Mouse (Mus musculus) mouse trophoblast stem cell (cell line): ENCODE measurements around the gene Cntfr.

Experiments
- in situ Hi-C, 2 experiments: fragments of 300-500 bp; cut with MseI, MboI; formaldehyde crosslinking; loops; 2 replicates in 1 of 2; 3 replicates in 1 of 2; pipeline ENCODE4 v1.15.1; 2025

Gene Cntfr

GRCm38 (mm10) chr4:41681176-41681575 lies 15.7 kb downstream of the Cntfr start:
- in situ Hi-C loops: no loop called here

GRCm38 (mm10) chr4:41679291-41679690 lies 17.6 kb downstream of the Cntfr start:
- in situ Hi-C loops: no loop called here

- in situ Hi-C loops: no loop called here
Measured at GRCm38 (mm10) chr4:41678863-41679262, 18.0 kb downstream of the Cntfr start.

- in situ Hi-C loops: no loop called here
Measured at GRCm38 (mm10) chr4:41677006-41677629, 19.8 kb downstream of the Cntfr start.

- in situ Hi-C loops: no loop called here
Measured at GRCm38 (mm10) chr4:41676248-41677005, 20.5 kb downstream of the Cntfr start.

- in situ Hi-C loops: no loop called here
Measured at GRCm38 (mm10) chr4:41673186-41673585, 23.7 kb downstream of the Cntfr start.

- in situ Hi-C loops: no loop called here
Measured at GRCm38 (mm10) chr4:41672522-41672963, 24.3 kb downstream of the Cntfr start.

- in situ Hi-C loops: no loop called here
Measured at GRCm38 (mm10) chr4:41671963-41672480, 24.9 kb downstream of the Cntfr start.

- in situ Hi-C loops: no loop called here
Measured at GRCm38 (mm10) chr4:41671500-41671899, 25.4 kb downstream of the Cntfr start.

- in situ Hi-C loops: no loop called here
Measured at GRCm38 (mm10) chr4:41670836-41671235, 26.1 kb downstream of the Cntfr start.

GRCm38 (mm10) chr4:41666646-41667045 lies 30.2 kb downstream of the Cntfr start:
- in situ Hi-C loops: no loop called here

- in situ Hi-C loops: no loop called here
Measured at GRCm38 (mm10) chr4:41665009-41665675, 31.7 kb downstream of the Cntfr start.

GRCm38 (mm10) chr4:41664533-41664932 lies 32.4 kb downstream of the Cntfr start:
- in situ Hi-C loops: no loop called here

- in situ Hi-C loops: no loop called here
Measured at GRCm38 (mm10) chr4:41663614-41664013, 33.3 kb downstream of the Cntfr start.

GRCm38 (mm10) chr4:41662723-41663122 lies 34.2 kb downstream of the Cntfr start:
- in situ Hi-C loops: no loop called here

- in situ Hi-C loops: no loop called here
Measured at GRCm38 (mm10) chr4:41660851-41661430, 35.9 kb downstream of the Cntfr start.

- in situ Hi-C loops: loop anchor here in 1 of 2 experiments (5.0 kb wide), 1 partner anchor 48 kb away; no protein-coding TSS in a partner anchor
Measured at GRCm38 (mm10) chr4:41659556-41659955, 37.3 kb downstream of the Cntfr start.

- in situ Hi-C loops: loop anchor here in 1 of 2 experiments (5.0 kb wide), 1 partner anchor 49 kb away; no protein-coding TSS in a partner anchor
Measured at GRCm38 (mm10) chr4:41658566-41659384, 38.1 kb downstream of the Cntfr start.

- in situ Hi-C loops: loop anchor here in 1 of 2 experiments (5.0 kb wide), 1 partner anchor 52 kb away; no protein-coding TSS in a partner anchor
Measured at GRCm38 (mm10) chr4:41655525-41655924, 41.4 kb downstream of the Cntfr start.

- in situ Hi-C loops: no loop called here
Measured at GRCm38 (mm10) chr4:41654217-41654616, 42.7 kb downstream of the Cntfr start.

GRCm38 (mm10) chr4:41653730-41654129 lies 43.2 kb downstream of the Cntfr start:
- in situ Hi-C loops: no loop called here
